Mouse (Mus musculus) CH12.LX (cell line): ENCODE results near the gene Tmem126b. TPM values are rescaled to one million over a fixed set of nuclear protein-coding genes. Genes with fewer than 3 reads are reported as not detected.

Source experiments
- DNase-seq: peaks from one replicate; pipeline ENCODE4 v3.0.0-alpha.2; 2013; ENCODE audit errors: extremely low read depth
- H3K27ac ChIP-seq: 2 replicates; pipeline ENCODE4 v1.5.1; 2012; ENCODE audit warnings: low read depth, mild to moderate bottlenecking, control low read depth, moderate library complexity; ENCODE audit not compliant: insufficient read depth
- H3K27me3 ChIP-seq: replicated peaks from 2 replicates; pipeline ENCODE3; 2012; ENCODE audit warnings: inconsistent platforms
- H3K36me3 ChIP-seq, 2 experiments: replicated peaks in 1 of 2; 2 replicates each; pipeline versions ENCODE3 to v1.6.1; 2012; ENCODE audit warnings: inconsistent platforms in 1 of 2, low read length in 1 of 2, mild to moderate bottlenecking in 1 of 2, mixed read lengths in 1 of 2, moderate library complexity in 1 of 2; ENCODE audit not compliant: control insufficient read depth in 1 of 2, insufficient read depth in 1 of 2
- H3K4me1 ChIP-seq, 2 experiments: 2 replicates each; pipeline ENCODE4 v1.6.1; 2012; ENCODE audit warnings: inconsistent platforms in 1 of 2, moderate library complexity in 1 of 2; ENCODE audit not compliant: insufficient read depth in 2 of 2, control insufficient read depth in 1 of 2
- H3K4me2 ChIP-seq: 2 replicates; pipeline ENCODE4 v1.6.1; 2012; ENCODE audit warnings: low read depth, mild to moderate bottlenecking, control low read depth; ENCODE audit not compliant: poor library complexity, insufficient read depth, severe bottlenecking
- H3K4me3 ChIP-seq, 3 experiments: fragments of 150-350 bp in 1 of 3; sonication (generic) in 1 of 3; replicated peaks in 1 of 3; 2 replicates each; pipeline versions ENCODE3 to v1.5.1; 2011 to 2012; ENCODE audit warnings: low read depth in 2 of 3, low read length in 2 of 3, mild to moderate bottlenecking in 2 of 3, moderate library complexity in 2 of 3, control low read depth in 1 of 3, improper control_type of control experiment in 1 of 3, inconsistent platforms in 1 of 3, mixed read lengths in 1 of 3; ENCODE audit not compliant: poor library complexity in 1 of 3
- H3K79me2 ChIP-seq: replicated peaks from 2 replicates; pipeline ENCODE4 v1.6.1; 2012; ENCODE audit warnings: mild to moderate bottlenecking, moderate library complexity; ENCODE audit not compliant: control insufficient read depth, poor library complexity, insufficient read depth, severe bottlenecking; ENCODE audit errors: extremely low read depth
- H3K9ac ChIP-seq: 2 replicates; pipeline ENCODE4 v1.6.1; 2012; ENCODE audit warnings: low read depth, mild to moderate bottlenecking, control low read depth, moderate library complexity; ENCODE audit not compliant: insufficient read depth
- H3K9me3 ChIP-seq: replicated peaks from 2 replicates; pipeline ENCODE3; 2012; ENCODE audit warnings: low read length, inconsistent platforms, mixed read lengths
- CHD1 ChIP-seq: IDR thresholded peaks from 2 replicates; pipeline ENCODE4 v1.6.1; 2012; ENCODE audit warnings: low read depth, low read length, improper control_type of control experiment, inconsistent platforms
- CHD2 ChIP-seq: IDR thresholded peaks from 2 replicates; pipeline ENCODE4 v1.6.1; 2011; ENCODE audit warnings: low read length, improper control_type of control experiment
- E2F4 ChIP-seq: IDR thresholded peaks from 2 replicates; pipeline ENCODE4 v1.6.1; 2011; ENCODE audit warnings: low read depth, low read length, improper control_type of control experiment; ENCODE audit not compliant: insufficient replicate concordance
- ELF1 ChIP-seq: IDR thresholded peaks from 2 replicates; pipeline ENCODE4 v1.6.1; 2014; ENCODE audit warnings: low read depth, mild to moderate bottlenecking, inconsistent platforms, low read length, improper control_type of control experiment
- EP300 ChIP-seq: IDR thresholded peaks from 2 replicates; pipeline ENCODE4 v1.6.1; 2011; ENCODE audit warnings: low read length, improper control_type of control experiment
- ETS1 ChIP-seq: conservative IDR thresholded peaks from 2 replicates; pipeline ENCODE4 v1.6.1; 2012; ENCODE audit warnings: low read depth, mild to moderate bottlenecking, inconsistent platforms, low read length, improper control_type of control experiment, moderate library complexity
- HCFC1 ChIP-seq: IDR thresholded peaks from 2 replicates; pipeline ENCODE4 v1.6.1; 2012; ENCODE audit warnings: low read depth, mild to moderate bottlenecking, inconsistent platforms, low read length, improper control_type of control experiment
- IRF4 ChIP-seq: IDR thresholded peaks from 2 replicates; pipeline ENCODE4 v1.6.1; 2014; ENCODE audit warnings: low read depth, mild to moderate bottlenecking, inconsistent platforms, low read length, improper control_type of control experiment
- JUND ChIP-seq: conservative IDR thresholded peaks from 2 replicates; pipeline ENCODE4 v1.6.1; 2011; ENCODE audit warnings: low read depth, low read length, improper control_type of control experiment
- KAT2A ChIP-seq: IDR thresholded peaks from 2 replicates; pipeline ENCODE4 v1.6.1; 2012; ENCODE audit warnings: low read length, improper control_type of control experiment, inconsistent platforms; ENCODE audit not compliant: insufficient replicate concordance
- MAFK ChIP-seq: IDR thresholded peaks from 2 replicates; pipeline ENCODE4 v1.6.1; 2011; ENCODE audit warnings: low read length, improper control_type of control experiment; ENCODE audit not compliant: insufficient replicate concordance
- MAZ ChIP-seq: IDR thresholded peaks from 2 replicates; pipeline ENCODE4 v1.6.1; 2012; ENCODE audit warnings: low read depth, mild to moderate bottlenecking, inconsistent platforms, low read length, improper control_type of control experiment, moderate library complexity
- MEF2A ChIP-seq: IDR thresholded peaks from 2 replicates; pipeline ENCODE4 v1.6.1; 2014; ENCODE audit warnings: low read depth, mild to moderate bottlenecking, inconsistent platforms, low read length, improper control_type of control experiment, borderline replicate concordance
- PAX5 ChIP-seq: IDR thresholded peaks from 2 replicates; pipeline ENCODE4 v1.6.1; 2012; ENCODE audit warnings: low read length, inconsistent platforms, mixed read lengths
- RAD21 ChIP-seq: IDR thresholded peaks from 2 replicates; pipeline ENCODE4 v1.6.1; 2011; ENCODE audit warnings: low read depth, mild to moderate bottlenecking, low read length, improper control_type of control experiment, moderate library complexity
- SMC3 ChIP-seq: IDR thresholded peaks from 2 replicates; pipeline ENCODE4 v1.6.1; 2011; ENCODE audit warnings: low read depth, low read length, improper control_type of control experiment
- UBTF ChIP-seq: IDR thresholded peaks from 2 replicates; pipeline ENCODE4 v1.6.1; 2012; ENCODE audit warnings: low read depth, mild to moderate bottlenecking, inconsistent platforms, low read length, improper control_type of control experiment, moderate library complexity
- USF1 ChIP-seq: IDR thresholded peaks from 2 replicates; pipeline ENCODE4 v1.6.1; 2014; ENCODE audit warnings: low read depth, mild to moderate bottlenecking, inconsistent platforms, low read length, improper control_type of control experiment
- ZC3H11A ChIP-seq: IDR thresholded peaks from 2 replicates; pipeline ENCODE4 v1.6.1; 2012; ENCODE audit warnings: low read depth, mild to moderate bottlenecking, inconsistent platforms, low read length, improper control_type of control experiment
- dilution Hi-C: fragments of 300-500 bp; cut with MboI; formaldehyde crosslinking; loops from 2 replicates; pipeline ENCODE4 v1.14.3; 2020; ENCODE audit warnings: low sequenced_read_pairs; ENCODE audit not compliant: extremely low pct_unique_long_range_greater_than_20kb, extremely low pct_ligation_motif_present
- in situ Hi-C: fragments of 300-500 bp; cut with MboI; formaldehyde crosslinking; loops from 3 replicates; pipeline ENCODE4 v1.14.3; 2019; ENCODE audit warnings: low sequenced_read_pairs, low pct_ligation_motif_present, low pct_unique_long_range_greater_than_20kb, mixed read lengths
- polyA plus RNA-seq: library from polyadenylated mRNA; unstranded; fragments of >175 nt; gene quantifications from 2 replicates; pipeline ENCODE4 v1.2.1, GENCODE M21; 2012; ENCODE audit warnings: low read depth; ENCODE audit not compliant: insufficient read length
- total RNA-seq, 2 experiments: library from RNA; depleted of rRNA; stranded (reverse); fragments of 300-350 nt in 1 of 2; fragments of >200 nt in 1 of 2; gene quantifications; 2 replicates each; pipeline ENCODE4 v1.2.3; 2012 to 2014

The Tmem126b gene
- total and polyA plus RNA-seq, 3 experiments: 9.1 to 15.7 (median 10.9) TPM

DNA sequence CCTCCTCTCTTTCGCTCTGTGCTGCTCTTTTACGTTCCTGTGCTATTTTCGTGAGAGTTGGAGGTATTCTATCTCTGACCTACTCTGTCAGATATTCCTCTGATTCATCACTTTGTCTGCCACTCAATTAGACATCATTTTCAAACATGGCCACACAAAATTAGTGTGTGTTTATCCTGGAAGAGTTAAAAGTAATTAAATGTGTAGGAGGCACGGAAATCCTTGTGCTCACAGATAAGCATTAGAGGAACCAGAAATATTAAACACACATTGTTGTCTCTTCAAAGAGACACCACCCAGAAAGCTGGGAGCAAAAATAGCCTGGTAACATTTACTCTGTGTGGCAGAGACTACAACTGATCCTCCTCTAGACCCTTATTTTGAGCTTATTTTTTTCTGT, 35.8 kb downstream of the Tmem126b start:
- H3K4me1 ChIP-seq: peaks cover 4 to 6% of the 10 kb centered on the region in 2 experiments; a peak in 2 of 4 replicates
- no peak overlapping the region for H3K4me3 ChIP-seq
- H3K27ac ChIP-seq: no peak overlapping the region
- no peak overlapping the region for H3K4me2 ChIP-seq
- H3K27me3 ChIP-seq: no peaks in the 10 kb centered on the region
- H3K36me3 ChIP-seq: peaks cover 0 to 8% of the 10 kb centered on the region in 2 experiments
- H3K9me3 ChIP-seq: no peaks in the 10 kb centered on the region
- H3K9ac ChIP-seq: no peak overlapping the region
- no peak for DNase-seq
- TF ChIP-seq E2F4 (no peak), IRF4 (no peak), EP300 (no peak), ZC3H11A (no peak), RAD21 (no peak)
- dilution Hi-C loops (no loop called here), in situ Hi-C loops (loop anchor here (25.0 kb wide), 1 partner anchor 428 kb away; no protein-coding TSS in a partner anchor)
- peaks cover 20% of the 10 kb centered on the region for H3K79me2 ChIP-seq

DNA sequence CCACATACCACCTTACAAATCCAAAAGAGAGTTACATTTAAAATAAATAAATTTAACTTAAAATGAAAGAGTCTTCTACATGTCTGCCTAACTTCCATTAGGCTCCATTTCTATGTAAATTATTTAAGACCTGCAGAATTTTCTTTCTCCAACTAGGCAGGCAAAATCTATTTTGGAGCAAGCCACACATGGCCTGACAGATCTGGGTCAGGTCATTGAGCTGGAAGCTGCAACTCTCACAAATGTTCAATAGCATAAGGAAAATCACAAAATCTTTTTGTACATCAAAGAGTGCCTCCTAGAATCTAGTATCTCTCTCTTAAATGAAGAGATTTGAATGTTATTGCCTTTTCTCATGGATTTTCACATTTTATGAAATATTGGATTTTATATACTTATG, 43.6 kb downstream of the Tmem126b start:
- in situ Hi-C loops (loop anchor here (25.0 kb wide), 1 partner anchor 420 kb away; no protein-coding TSS in a partner anchor), dilution Hi-C loops (no loop called here)
- no peaks in the 10 kb centered on the region for H3K36me3 ChIP-seq
- no peaks in the 10 kb centered on the region for H3K9me3 ChIP-seq
- no peak for TF ChIP-seq HCFC1
- TF ChIP-seq MEF2A: no peak
- TF ChIP-seq USF1: no peak
- no peak for TF ChIP-seq IRF4
- no peak for TF ChIP-seq PAX5
- no peak for TF ChIP-seq ETS1
- no peak for TF ChIP-seq CHD1
- TF ChIP-seq MAZ: no peak
- no peak for TF ChIP-seq UBTF
- TF ChIP-seq JUND: no peak
- no peak for TF ChIP-seq MAFK
- TF ChIP-seq CHD2: no peak
- no peak for TF ChIP-seq RAD21
- no peak for TF ChIP-seq SMC3
- no peak for TF ChIP-seq KAT2A
- TF ChIP-seq ELF1: no peak
- no peaks in the 10 kb centered on the region for H3K79me2 ChIP-seq
- no peak overlapping the region for H3K4me2 ChIP-seq
- no peaks in the 10 kb centered on the region for H3K27me3 ChIP-seq
- no peaks in the 10 kb centered on the region for H3K4me1 ChIP-seq
- no peak overlapping the region for H3K9ac ChIP-seq
- no peak for DNase-seq
- no peak overlapping the region for H3K27ac ChIP-seq
- no peak overlapping the region for H3K4me3 ChIP-seq
